Mouse (Mus musculus) thymus, postnatal 14 days (tissue): ENCODE results near the gene Ccdc92b.
A peak's percentile ranks its signal among the peaks of the same experiment; 100 is the strongest.

Experiments used
- DNase-seq: peaks from one replicate; pipeline ENCODE4 v3.0.0; 2021

The Ccdc92b gene

GRCm38 (mm10) chr11:74613428-74613827 lies 6.0 kb upstream of the Ccdc92b start:
- no peak for DNase-seq

GRCm38 (mm10) chr11:74615571-74615970 lies 3.8 kb upstream of the Ccdc92b start:
- no peak for DNase-seq

GRCm38 (mm10) chr11:74619956-74620300 lies 523 bp downstream of the Ccdc92b start:
- DNase-seq = no peak

- no peak for DNase-seq
These were observed 2.7 kb downstream of the Ccdc92b start for GRCm38 (mm10) chr11:74621974-74622669.

- no peak for DNase-seq
These were observed 4.3 kb downstream of the Ccdc92b start for GRCm38 (mm10) chr11:74623693-74624092.

GRCm38 (mm10) chr11:74625333-74625732 lies 5.9 kb downstream of the Ccdc92b start:
- DNase-seq = no peak

GRCm38 (mm10) chr11:74627481-74627880 lies 8.1 kb downstream of the Ccdc92b start:
- DNase-seq = no peak

- DNase-seq = no peak
These were observed 12.7 kb downstream of the Ccdc92b start for GRCm38 (mm10) chr11:74631880-74632789.

- DNase-seq = peak; percentile 69
These were observed 15.3 kb downstream of the Ccdc92b start for GRCm38 (mm10) chr11:74634490-74635275.

- no peak for DNase-seq
These were observed 18.1 kb downstream of the Ccdc92b start for GRCm38 (mm10) chr11:74637486-74637885.

GRCm38 (mm10) chr11:74637971-74638790 lies 18.8 kb downstream of the Ccdc92b start:
- DNase-seq = peak; percentile 76

GRCm38 (mm10) chr11:74638791-74639411 lies 19.5 kb downstream of the Ccdc92b start:
- no peak for DNase-seq

GRCm38 (mm10) chr11:74639628-74640027 lies 20.2 kb downstream of the Ccdc92b start:
- DNase-seq = no peak

GRCm38 (mm10) chr11:74647966-74648365 lies 28.6 kb downstream of the Ccdc92b start:
- DNase-seq = no peak

- no peak for DNase-seq
These were observed 29.3 kb downstream of the Ccdc92b start for GRCm38 (mm10) chr11:74648676-74649075.

GRCm38 (mm10) chr11:74649095-74649646 lies 29.8 kb downstream of the Ccdc92b start, which contains the start of gene Cluh:
TSS of gene Cluh (plus strand) at chr11:74649495.
- DNase-seq = peak; percentile 98

- DNase-seq = no peak
These were observed 30.5 kb downstream of the Ccdc92b start for GRCm38 (mm10) chr11:74649647-74650551.

- DNase-seq = no peak
These were observed 31.2 kb downstream of the Ccdc92b start for GRCm38 (mm10) chr11:74650576-74651100.

- no peak for DNase-seq
These were observed 33.4 kb downstream of the Ccdc92b start for GRCm38 (mm10) chr11:74652791-74653191.

GRCm38 (mm10) chr11:74653385-74653784 lies 34.0 kb downstream of the Ccdc92b start:
- DNase-seq = no peak
